Mouse (Mus musculus) cerebellum, adult 2 months (tissue): ENCODE measurements around the gene Osbpl11. TPM values are rescaled to one million over a fixed set of nuclear protein-coding genes. Genes with fewer than 3 reads are reported as not detected.

ENCODE experiments used
- DNase-seq, 2 experiments: peaks; one replicate each; pipeline ENCODE4 v3.0.0; 2021
- H3K27ac ChIP-seq: fragments of 200-500 bp; 2 replicates; pipeline ENCODE4 v1.5.1; 2012; ENCODE audit warnings: low read length, control low read depth, inconsistent platforms; ENCODE audit not compliant: insufficient read depth
- H3K27me3 ChIP-seq: fragments of 200-500 bp; 2 replicates; pipeline ENCODE4 v1.6.1; 2012; ENCODE audit warnings: inconsistent platforms, mild to moderate bottlenecking, low read length, moderate library complexity; ENCODE audit not compliant: control insufficient read depth, insufficient read depth
- H3K4me1 ChIP-seq: fragments of 200-500 bp; 2 replicates; pipeline ENCODE4 v1.6.1; 2011; ENCODE audit warnings: low read length; ENCODE audit not compliant: control insufficient read depth, insufficient read depth
- H3K4me3 ChIP-seq: fragments of 200-500 bp; replicated peaks from 2 replicates; pipeline ENCODE3; 2011; ENCODE audit warnings: mild to moderate bottlenecking, low read depth, low read length, control low read depth; ENCODE audit not compliant: insufficient read depth
- CTCF ChIP-seq: fragments of 200-500 bp; IDR thresholded peaks from 2 replicates; pipeline ENCODE4 v1.5.1; 2011; ENCODE audit warnings: low read depth, mild to moderate bottlenecking, control low read depth, low read length, moderate library complexity, borderline replicate concordance; ENCODE audit not compliant: insufficient read depth
- POLR2A ChIP-seq: fragments of 200-500 bp; IDR thresholded peaks from 2 replicates; pipeline ENCODE4 v1.6.1; 2011; ENCODE audit warnings: low read length, control low read depth, borderline replicate concordance; ENCODE audit not compliant: insufficient read depth
- WGBS: fragments of 180-500 bp; shearing (Covaris S2); methylation state at CpG from one replicate; pipeline ENCODE4 v1.1.7; 2018; 5-methylcytosine and 5-hydroxymethylcytosine counted together
- polyA plus RNA-seq: library from polyadenylated mRNA; depleted of rRNA; stranded (reverse); fragments of >200 nt; gene quantifications from 2 replicates; pipeline ENCODE4 v1.2.3, GENCODE M21; 2012

The Osbpl11 gene
- polyA plus RNA-seq, 1 experiment = 12.8 TPM

DNA sequence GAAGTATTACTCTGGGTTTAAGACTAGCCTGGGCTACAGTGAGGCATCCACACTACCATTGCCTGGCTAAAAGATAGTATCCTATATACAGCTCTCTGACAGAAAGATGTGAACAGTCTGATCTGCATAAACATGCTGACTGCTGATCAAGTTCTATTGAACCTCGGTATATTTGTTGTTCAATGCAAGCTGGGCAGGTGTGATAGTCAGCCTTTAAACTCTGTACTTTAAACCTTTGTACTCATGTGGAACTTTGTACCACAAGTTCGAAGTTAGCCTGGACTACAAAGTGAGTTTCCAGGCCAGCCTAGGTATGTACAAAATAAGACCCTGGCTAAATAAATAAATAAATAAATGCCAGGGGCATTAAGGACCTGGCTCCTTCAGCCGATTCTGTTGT lies 37.6 kb downstream of the Osbpl11 start:
- Histone ChIP-seq H3K4me3 (no peak overlapping the region), H3K4me1 (no peaks in the 10 kb centered on the region), H3K27me3 (no peaks in the 10 kb centered on the region), H3K27ac (no peak overlapping the region)
- TF ChIP-seq CTCF = no peak
- TF ChIP-seq POLR2A = no peak
- DNase-seq = no peak
- 95% methylated on average over 3 of the region's 3 CpGs for WGBS

DNA sequence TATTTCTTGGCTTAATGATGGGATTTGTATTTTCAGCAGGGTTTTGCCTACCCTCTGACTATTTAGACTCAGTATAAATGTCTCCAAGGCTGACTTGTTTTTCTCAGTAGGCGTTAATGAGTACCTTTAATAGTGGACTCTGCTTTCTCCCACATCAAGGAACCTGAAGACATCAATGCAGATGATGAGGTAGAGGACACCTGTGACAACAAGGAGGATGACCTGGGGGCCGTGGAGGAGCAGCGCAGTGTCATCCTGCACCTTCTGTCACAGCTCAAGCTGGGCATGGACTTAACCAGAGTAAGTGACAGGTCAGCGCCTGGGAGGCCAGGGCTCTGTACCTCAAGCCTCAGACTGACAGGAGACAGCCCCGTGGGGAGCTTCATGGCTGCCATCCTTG lies 39.5 kb downstream of the Osbpl11 start:
- WGBS = 87% methylated on average over 5 of the region's 5 CpGs

DNA sequence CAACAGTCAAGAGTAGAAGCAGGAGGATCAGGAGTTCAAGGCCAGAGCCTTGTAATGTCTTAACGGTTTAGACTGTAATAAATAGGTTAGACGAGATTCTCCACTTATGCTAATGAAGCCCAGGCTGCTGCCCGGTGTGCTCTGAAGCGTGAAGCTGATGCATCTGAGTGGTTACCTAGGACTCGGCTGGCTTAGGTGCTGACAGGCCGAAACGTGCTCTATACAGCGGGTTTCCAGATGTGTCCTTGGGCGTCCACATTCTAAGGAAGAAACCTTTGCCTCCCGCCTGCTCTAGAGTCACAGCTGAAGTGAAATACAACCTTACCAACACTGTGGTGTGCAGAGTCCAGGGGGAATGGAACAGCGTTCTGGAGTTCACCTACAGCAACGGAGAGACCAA lies 49.3 kb downstream of the Osbpl11 start:
- Histone ChIP-seq H3K27me3 (no peaks in the 10 kb centered on the region; the same call in 1 of the 2 replicates), H3K27ac (no peak overlapping the region), H3K4me1 (no peaks in the 10 kb centered on the region), H3K4me3 (no peak overlapping the region)
- 71% methylated on average over 12 of the region's 12 CpGs for WGBS
- no peak for DNase-seq
- TF ChIP-seq POLR2A (no peak), CTCF (no peak)

More for the DNA sequence above, 39.5 kb downstream of the Osbpl11 start:
- no peak overlapping the region for H3K27ac ChIP-seq
- TF ChIP-seq CTCF = no peak
- no peak for TF ChIP-seq POLR2A
- H3K4me1 ChIP-seq = no peaks in the 10 kb centered on the region
- no peak overlapping the region for H3K4me3 ChIP-seq
- H3K27me3 ChIP-seq = no peaks in the 10 kb centered on the region; the same call in 1 of the 2 replicates
- no peak for DNase-seq

DNA sequence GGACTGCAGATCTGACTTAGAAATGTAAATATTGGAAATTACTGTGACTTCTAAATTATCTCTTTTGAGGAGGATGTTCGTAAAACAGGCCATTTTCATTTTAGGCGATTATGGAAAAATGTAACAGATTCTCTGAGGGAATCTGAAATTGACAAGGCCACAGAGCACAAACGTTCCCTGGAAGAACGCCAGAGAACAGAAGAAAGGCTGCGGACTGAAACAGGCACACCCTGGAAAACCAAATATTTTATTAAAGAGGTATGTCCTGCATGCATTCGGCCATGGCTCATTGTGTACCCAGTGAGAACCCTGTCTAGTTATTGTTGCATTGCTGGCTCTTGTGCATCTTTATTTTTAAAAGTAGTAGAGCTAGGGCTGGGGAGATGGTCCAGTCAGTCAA lies 51.3 kb downstream of the Osbpl11 start:
- H3K4me1 ChIP-seq = no peaks in the 10 kb centered on the region
- no peak overlapping the region for H3K4me3 ChIP-seq
- no peaks in the 10 kb centered on the region for H3K27me3 ChIP-seq
- TF ChIP-seq CTCF (no peak), POLR2A (no peak)
- no peak overlapping the region for H3K27ac ChIP-seq
- 56% methylated on average over 6 of the region's 6 CpGs for WGBS
- DNase-seq = no peak

DNA sequence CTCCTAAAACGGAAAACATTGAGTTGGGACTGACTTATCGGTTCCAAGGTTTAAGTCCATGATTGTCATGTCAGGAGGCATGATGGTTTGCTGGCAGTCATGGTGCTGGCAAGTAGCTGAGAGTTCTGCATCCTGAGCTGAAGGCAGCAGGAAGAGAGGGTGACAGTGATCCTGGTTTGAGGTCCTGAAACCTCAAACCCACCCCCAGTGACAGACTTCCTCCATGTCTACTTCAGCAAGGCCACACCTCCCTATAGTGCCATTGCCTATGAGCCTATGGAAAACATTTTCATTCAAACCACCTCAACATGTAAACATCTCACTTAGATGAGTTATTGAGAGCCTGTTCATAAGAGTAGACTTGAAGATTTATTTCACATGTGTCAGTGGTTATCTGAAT lies 54.4 kb downstream of the Osbpl11 start:
- no peak for DNase-seq
- H3K4me3 ChIP-seq = no peak overlapping the region
- TF ChIP-seq CTCF (no peak), POLR2A (no peak)
- WGBS = 96% methylated on average over 2 of the region's 2 CpGs
- H3K27ac ChIP-seq = no peak overlapping the region
- no peaks in the 10 kb centered on the region for H3K4me1 ChIP-seq
- no peaks in the 10 kb centered on the region for H3K27me3 ChIP-seq

DNA sequence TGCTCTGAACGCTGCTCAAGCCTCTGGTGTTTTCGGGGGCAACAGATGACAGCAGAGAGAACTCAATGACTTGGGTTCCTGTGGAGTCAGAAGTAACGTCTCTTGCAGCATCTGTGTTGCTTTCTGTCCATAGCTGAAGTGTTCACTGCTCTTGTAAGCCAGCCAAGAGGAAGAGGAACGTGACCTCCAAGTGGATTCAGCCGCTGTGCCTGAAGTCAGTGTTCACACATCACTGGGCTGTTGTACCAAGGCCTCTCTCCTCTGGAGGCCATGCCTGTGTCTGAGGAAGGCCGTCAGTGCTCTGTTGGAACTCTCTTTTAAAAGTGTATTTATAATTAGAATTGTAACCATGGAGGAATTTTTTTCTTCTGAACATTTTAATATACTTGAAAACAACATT lies 57.2 kb downstream of the Osbpl11 start:
- TF ChIP-seq CTCF (no peak), POLR2A (no peak)
- H3K4me3 ChIP-seq = no peak overlapping the region
- no peak for DNase-seq
- no peak overlapping the region for H3K27ac ChIP-seq
- no peaks in the 10 kb centered on the region for H3K4me1 ChIP-seq
- no peaks in the 10 kb centered on the region for H3K27me3 ChIP-seq
- WGBS = 31% methylated on average over 6 of the region's 6 CpGs

DNA sequence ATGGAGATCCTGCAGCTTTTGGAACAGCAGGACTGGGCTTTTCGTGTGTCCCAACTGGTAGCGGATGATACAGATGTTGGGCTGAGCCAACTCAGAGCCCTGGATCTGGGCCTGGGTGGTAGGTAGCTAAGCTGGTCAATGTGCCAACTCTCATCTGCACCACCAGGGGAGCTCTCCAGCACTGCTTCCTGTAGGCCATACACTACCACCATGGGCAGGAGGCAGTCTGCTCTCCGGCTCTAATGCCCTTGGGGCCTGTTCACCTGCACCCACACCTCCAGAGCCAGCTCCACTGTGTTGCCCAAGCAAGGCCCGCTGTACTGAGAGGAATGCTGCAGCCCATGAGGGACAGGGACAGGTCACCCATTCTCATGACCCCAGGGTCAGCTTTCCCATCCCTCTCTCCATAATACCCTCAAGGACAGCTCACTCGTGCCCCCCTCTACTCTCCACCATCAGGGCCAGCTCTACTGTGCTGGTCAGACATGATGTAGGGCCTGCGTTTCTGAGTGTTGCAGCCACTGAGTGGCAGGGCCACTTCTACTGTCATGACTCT lies 59.3 kb downstream of the Osbpl11 start:
- WGBS = 86% methylated on average over 6 of the region's 6 CpGs
- Histone ChIP-seq H3K27ac (no peak overlapping the region), H3K27me3 (no peaks in the 10 kb centered on the region), H3K4me3 (no peak overlapping the region), H3K4me1 (no peaks in the 10 kb centered on the region)
- no peak for TF ChIP-seq POLR2A
- TF ChIP-seq CTCF = no peak
- DNase-seq = no peak

DNA sequence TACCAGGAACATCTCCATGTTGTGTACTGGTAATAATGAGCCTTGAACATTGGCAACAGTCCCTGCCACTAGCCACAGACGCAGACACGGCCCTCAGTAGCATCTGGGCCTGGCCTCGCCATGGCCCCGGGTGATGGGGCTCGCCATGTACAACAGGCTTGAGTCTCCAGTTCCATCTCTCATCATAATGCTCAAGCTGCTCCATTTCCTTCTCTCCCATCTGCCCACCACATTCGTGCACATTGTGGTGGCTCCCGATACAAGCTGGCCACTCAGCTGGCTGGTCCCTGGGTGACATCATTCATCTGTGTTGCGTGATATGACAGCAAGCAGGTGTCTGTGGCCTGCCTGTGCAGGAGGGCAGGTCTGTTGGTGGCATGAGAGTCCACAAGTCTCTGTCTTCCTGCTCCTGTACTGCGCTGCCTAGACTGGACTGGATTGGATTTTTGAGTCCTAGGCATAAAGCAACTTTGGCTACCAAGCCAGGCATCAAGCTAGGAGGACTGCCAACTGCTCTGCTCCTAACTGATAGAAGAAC lies 60.1 kb downstream of the Osbpl11 start:
- no peak overlapping the region for H3K4me3 ChIP-seq

More for the DNA sequence above, 60.1 kb downstream of the Osbpl11 start:
- Histone ChIP-seq H3K27ac (no peak overlapping the region), H3K4me1 (no peaks in the 10 kb centered on the region), H3K27me3 (no peaks in the 10 kb centered on the region)
- WGBS = 54% methylated on average over 9 of the region's 9 CpGs
- no peak for TF ChIP-seq CTCF
- no peak for TF ChIP-seq POLR2A
- no peak for DNase-seq
